Mouse (Mus musculus): ENCODE measurements around the gene Tas2r109.
"Not testable (repeated sequence)": the region's sequence is repeated elsewhere in the genome, so short reads cannot be mapped to it uniquely, and the experiment has no call there.

Gene Tas2r109

DNA sequence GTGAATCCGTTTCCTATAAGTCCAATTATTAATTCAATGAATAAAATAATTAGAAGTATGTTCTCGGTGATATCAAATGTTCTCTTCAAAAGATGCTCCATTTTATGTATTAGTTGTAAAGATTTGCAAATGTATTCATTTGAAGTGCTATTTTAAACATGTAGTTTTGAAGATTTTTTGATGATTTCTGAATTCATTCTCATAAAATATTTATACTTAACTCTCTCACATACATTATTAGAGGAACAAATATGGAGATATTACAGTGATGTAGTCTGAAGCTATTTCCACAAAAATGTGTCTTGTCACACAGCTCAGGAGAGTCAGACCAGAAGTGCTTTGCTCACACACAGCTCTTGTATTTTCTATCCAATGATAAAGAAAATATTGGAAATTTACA, at the start of gene Tas2r109:
TSS of gene Tas2r109 (minus strand) at position 101 of the 400 bp plus-strand sequence.
- no peak for DNase-seq

DNA sequence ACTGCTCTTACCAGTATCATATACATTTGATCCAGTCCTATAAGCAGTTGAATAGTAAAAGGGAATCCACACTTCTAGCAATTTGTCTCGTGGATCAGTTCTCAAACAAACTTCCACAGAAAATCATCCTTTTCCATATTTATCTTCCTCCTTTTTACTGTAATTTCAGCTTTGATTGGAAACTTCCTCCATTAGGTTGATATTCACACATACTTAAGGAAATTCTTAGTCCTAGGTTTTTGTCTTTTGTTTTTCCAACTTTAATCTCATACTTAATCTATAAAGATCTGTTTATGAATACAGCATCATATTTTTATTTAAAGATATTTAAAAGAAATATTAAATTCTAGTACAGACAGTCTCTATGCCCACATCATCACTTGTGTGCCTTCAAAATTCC, 22.9 kb downstream of the Tas2r109 start, which contains the start of gene Tas2r131:
TSS of gene Tas2r131 (minus strand) at position 101 of the 400 bp plus-strand sequence.
- DNase-seq: no peak

DNA sequence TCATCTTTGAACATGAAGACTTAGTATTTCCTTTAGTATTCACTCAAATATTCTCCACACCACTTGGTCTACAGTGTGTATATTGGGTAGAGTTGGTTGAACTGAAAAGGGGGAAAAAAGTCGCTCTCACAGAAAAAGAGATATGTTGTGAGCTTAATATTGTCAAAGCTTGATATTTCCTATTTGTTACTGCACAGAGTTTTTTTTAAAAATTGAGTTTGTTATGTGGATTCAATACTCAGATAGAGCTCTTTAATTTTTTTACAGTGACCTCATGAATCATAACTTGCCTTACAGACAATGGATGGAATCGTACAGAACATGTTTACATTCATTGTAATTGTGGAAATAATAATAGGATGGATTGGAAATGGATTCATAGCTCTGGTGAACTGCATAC, 30.0 kb downstream of the Tas2r109 start, which contains the start of gene Tas2r129:
TSS of gene Tas2r129 (plus strand) at position 301 of the 400 bp plus-strand sequence.
- no peak for DNase-seq

DNA sequence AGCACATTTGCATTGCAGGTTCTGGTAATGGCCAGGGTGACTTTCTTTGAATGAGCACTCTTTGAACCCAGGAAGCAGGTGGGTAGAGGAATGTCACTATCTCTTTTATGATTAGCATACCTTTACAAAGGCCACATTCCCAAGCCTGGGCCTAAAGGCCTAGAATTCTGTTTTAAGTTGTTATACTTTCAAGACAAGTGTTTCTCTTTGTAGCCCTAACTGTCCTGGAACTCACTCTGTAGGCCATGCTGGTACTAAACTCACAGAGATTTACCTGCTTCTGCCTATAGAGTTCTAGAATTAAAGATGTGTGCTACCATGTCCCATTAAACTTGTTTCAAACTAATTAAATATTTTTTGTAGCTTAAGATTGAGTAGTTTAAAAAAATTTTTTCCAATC, 39.4 kb downstream of the Tas2r109 start:
- DNase-seq: not testable (repeated sequence)
